Mouse (Mus musculus) hindbrain, postnatal 0 days (tissue): Measurements from ENCODE around the gene Zbtb1. TPM values are rescaled to one million over a fixed set of nuclear protein-coding genes. Genes with fewer than 3 reads are reported as not detected.

Experiments
- ATAC-seq: fragments of 200-750 bp; cut with Nextera tagmentation; 2 replicates; pipeline ENCODE4 v1.8.0; 2017; ENCODE audit warnings: mild to moderate bottlenecking, moderate TSS enrichment, moderate library complexity
- DNase-seq: peaks from one replicate; pipeline ENCODE4 v3.0.0-alpha.2; 2015; ENCODE audit warnings: low spot score
- H3K27ac ChIP-seq: fragments of 300-500 bp; sonication (generic); 2 replicates; pipeline ENCODE4 v1.5.1; 2014; ENCODE audit warnings: mild to moderate bottlenecking
- H3K27me3 ChIP-seq: fragments of 300-500 bp; sonication (generic); 2 replicates; pipeline ENCODE4 v1.6.1; 2014; ENCODE audit warnings: low read length, mixed read lengths; ENCODE audit not compliant: insufficient read depth
- H3K36me3 ChIP-seq: fragments of 300-500 bp; sonication (generic); 2 replicates; pipeline ENCODE4 v1.6.1; 2014; ENCODE audit warnings: low read length, mixed read lengths; ENCODE audit not compliant: insufficient read depth
- H3K4me1 ChIP-seq: fragments of 300-500 bp; sonication (generic); 2 replicates; pipeline ENCODE4 v1.6.1; 2014; ENCODE audit warnings: antibody characterized with exemption, low read length, mixed read lengths; ENCODE audit not compliant: insufficient read depth
- H3K4me2 ChIP-seq: fragments of 300-500 bp; sonication (generic); 2 replicates; pipeline ENCODE4 v1.6.1; 2014; ENCODE audit warnings: low read depth, mild to moderate bottlenecking, low read length, moderate library complexity, mixed read lengths
- H3K4me3 ChIP-seq: fragments of 300-500 bp; sonication (generic); 2 replicates; pipeline ENCODE4 v1.5.1; 2014; ENCODE audit warnings: low read length
- H3K9ac ChIP-seq: fragments of 300-500 bp; sonication (generic); replicated peaks from 2 replicates; pipeline ENCODE4 v1.6.1; 2014; ENCODE audit warnings: mild to moderate bottlenecking, low read length, moderate library complexity, mixed read lengths
- H3K9me3 ChIP-seq: fragments of 300-500 bp; sonication (generic); 2 replicates; pipeline ENCODE4 v1.6.1; 2016; ENCODE audit warnings: low read length, mixed read lengths
- CTCF ChIP-seq: IDR thresholded peaks from 2 replicates; pipeline ENCODE4 v1.5.1; 2016; ENCODE audit warnings: antibody characterized with exemption, control low read depth, low read depth
- WGBS: fragments of 180-500 bp; shearing (Covaris S2); extraction: QIAGEN DNeasy Blood & Tissue Kit; methylation state at CpG from one replicate; pipeline ENCODE4 v1.1.7; 2014; 5-methylcytosine and 5-hydroxymethylcytosine counted together
- polyA plus RNA-seq: library from polyadenylated mRNA; unstranded; fragments of >200 nt; fragmentation: Nextera tagmentation; extraction: Ambion mirVana; gene quantifications from 2 replicates; pipeline ENCODE4 v1.2.1, GENCODE M21; 2015
- total RNA-seq: library from RNA; depleted of rRNA; stranded (reverse); fragments of >200 nt; gene quantifications from 2 replicates; pipeline ENCODE4 v1.2.3, GENCODE M21; 2014

Gene Zbtb1
- total and polyA plus RNA-seq, 2 experiments from 2014 or later: 3.1 to 3.3 TPM

- Histone ChIP-seq H3K4me2 (peak within 1 kb of the TSS; percentile 80), H3K9me3 (no peaks in the 10 kb centered on the region), H3K4me1 (peaks cover 8% of the 10 kb centered on the region; the same call in 1 of the 2 replicates), H3K27me3 (peaks cover 32% of the 10 kb centered on the region), H3K4me3 (peak within 1 kb of the TSS; percentile 73), H3K27ac (peak within 1 kb of the TSS; percentile 84), H3K36me3 (no peaks in the 10 kb centered on the region), H3K9ac (peak within 1 kb of the TSS; percentile 75)
- peak; percentile 99 for ATAC-seq
- peak; percentile 100 for DNase-seq
- WGBS: under 1% methylated on average over 53 of the region's 54 CpGs
- TF ChIP-seq CTCF: no peak
Observed at GRCm38 (mm10) chr12:76403886-76404537, 33.9 kb downstream of the Zbtb1 start, which contains the start of gene Hspa2. Hspa2 (plus strand) TSS chr12:76404176.

GRCm38 (mm10) chr12:76404836-76405182, 34.7 kb downstream of the Zbtb1 start:
- Histone ChIP-seq H3K27ac (no peak overlapping the region), H3K9me3 (no peaks in the 10 kb centered on the region), H3K27me3 (peaks cover 32% of the 10 kb centered on the region), H3K4me3 (peak overlapping the region; percentile 73), H3K4me2 (peak overlapping the region; percentile 80), H3K9ac (peak overlapping the region; percentile 75; the same call in 1 of the 2 replicates), H3K36me3 (no peaks in the 10 kb centered on the region), H3K4me1 (peaks cover 8% of the 10 kb centered on the region; the same call in 1 of the 2 replicates)
- WGBS: 8% methylated on average over 20 of the region's 20 CpGs
- no peak for TF ChIP-seq CTCF
- DNase-seq: no peak
- no peak for ATAC-seq

GRCm38 (mm10) chr12:76405183-76405970, 35.3 kb downstream of the Zbtb1 start:
- 3% methylated on average over 64 of the region's 64 CpGs for WGBS
- peaks cover 32% of the 10 kb centered on the region for H3K27me3 ChIP-seq
- DNase-seq: peak; percentile 35

GRCm38 (mm10) chr12:76405971-76406370, 35.9 kb downstream of the Zbtb1 start:
- no peak for ATAC-seq
- WGBS: 4% methylated on average over 23 of the region's 23 CpGs
- DNase-seq: no peak
- H3K27ac ChIP-seq: no peak overlapping the region
- TF ChIP-seq CTCF: no peak
- peak overlapping the region; percentile 73 for H3K4me3 ChIP-seq
- H3K4me1 ChIP-seq: peaks cover 8% of the 10 kb centered on the region; the same call in 1 of the 2 replicates
- H3K9me3 ChIP-seq: no peaks in the 10 kb centered on the region
- no peaks in the 10 kb centered on the region for H3K36me3 ChIP-seq
- peak overlapping the region; percentile 80 for H3K4me2 ChIP-seq
- peaks cover 32% of the 10 kb centered on the region for H3K27me3 ChIP-seq
- H3K9ac ChIP-seq: no peak overlapping the region

More at GRCm38 (mm10) chr12:76405183-76405970, 35.3 kb downstream of the Zbtb1 start:
- no peak for ATAC-seq
- no peaks in the 10 kb centered on the region for H3K36me3 ChIP-seq
- H3K9ac ChIP-seq: no peak overlapping the region
- H3K4me2 ChIP-seq: peak overlapping the region; percentile 80
- no peak overlapping the region for H3K27ac ChIP-seq
- TF ChIP-seq CTCF: no peak
- H3K9me3 ChIP-seq: no peaks in the 10 kb centered on the region
- H3K4me3 ChIP-seq: peak overlapping the region; percentile 73
- H3K4me1 ChIP-seq: peaks cover 8% of the 10 kb centered on the region; the same call in 1 of the 2 replicates

GRCm38 (mm10) chr12:76407184-76407583, 37.1 kb downstream of the Zbtb1 start:
- 46% methylated on average over 1 of the region's 1 CpGs for WGBS

GRCm38 (mm10) chr12:76409166-76409565, 39.1 kb downstream of the Zbtb1 start:
- no peak for DNase-seq
- WGBS: 76% methylated on average over 4 of the region's 4 CpGs
- no peak for TF ChIP-seq CTCF

More at GRCm38 (mm10) chr12:76407184-76407583, 37.1 kb downstream of the Zbtb1 start:
- H3K27ac ChIP-seq: no peak overlapping the region
- H3K27me3 ChIP-seq: peaks cover 32% of the 10 kb centered on the region
- no peak for ATAC-seq
- no peak for TF ChIP-seq CTCF
- DNase-seq: no peak
- H3K36me3 ChIP-seq: no peaks in the 10 kb centered on the region
- H3K4me2 ChIP-seq: no peak overlapping the region; the same call in 1 of the 2 replicates
- no peak overlapping the region for H3K9ac ChIP-seq
- H3K9me3 ChIP-seq: no peaks in the 10 kb centered on the region
- no peak overlapping the region; the same call in 1 of the 2 replicates for H3K4me3 ChIP-seq
- peaks cover 8% of the 10 kb centered on the region; the same call in 1 of the 2 replicates for H3K4me1 ChIP-seq

More at GRCm38 (mm10) chr12:76409166-76409565, 39.1 kb downstream of the Zbtb1 start:
- no peaks in the 10 kb centered on the region for H3K9me3 ChIP-seq
- no peak for ATAC-seq
- peaks cover 8% of the 10 kb centered on the region; the same call in 1 of the 2 replicates for H3K4me1 ChIP-seq
- no peak overlapping the region for H3K27ac ChIP-seq
- no peaks in the 10 kb centered on the region for H3K36me3 ChIP-seq
- no peak overlapping the region for H3K4me3 ChIP-seq
- no peak overlapping the region for H3K9ac ChIP-seq
- H3K4me2 ChIP-seq: no peak overlapping the region
- H3K27me3 ChIP-seq: peaks cover 32% of the 10 kb centered on the region
